Mouse (Mus musculus) C2C12 (cell line): Measurements from ENCODE around the gene Zfp385b.

Source experiments
- CEBPB ChIP-seq: IDR thresholded peaks from one replicate; pipeline ENCODE4 v1.6.1; 2011; ENCODE audit warnings: low read depth, mild to moderate bottlenecking, control low read depth, moderate library complexity
- CTCF ChIP-seq: IDR thresholded peaks from one replicate; pipeline ENCODE4 v1.5.1; 2011; ENCODE audit not compliant: control insufficient read depth, insufficient read depth, insufficient read length
- FOSL1 ChIP-seq: IDR thresholded peaks from one replicate; pipeline ENCODE4 v1.8.0; 2011; ENCODE audit warnings: mild to moderate bottlenecking, low read length; ENCODE audit not compliant: poor library complexity, insufficient read depth, severe bottlenecking
- MAX ChIP-seq: IDR thresholded peaks from one replicate; pipeline ENCODE4 v1.6.1; 2011; ENCODE audit warnings: mild to moderate bottlenecking, control low read depth
- MYOD1 ChIP-seq: IDR thresholded peaks from one replicate; pipeline ENCODE4 v1.6.1; 2011; ENCODE audit warnings: low read depth; ENCODE audit not compliant: control insufficient read depth, insufficient read length
- MYOG ChIP-seq: IDR thresholded peaks from one replicate; pipeline ENCODE4 v1.6.1; 2011; ENCODE audit not compliant: control insufficient read depth, insufficient read length; ENCODE audit errors: extremely low read depth
- USF1 ChIP-seq: IDR thresholded peaks from one replicate; pipeline ENCODE4 v1.6.1; 2011; ENCODE audit warnings: low read depth, mild to moderate bottlenecking, control low read depth, moderate library complexity

GRCm38 (mm10) chr2:77790846-77791245 is 28.6 kb downstream of the Zfp385b start:
- no peak for TF ChIP-seq CTCF
- no peak for TF ChIP-seq MAX
- TF ChIP-seq USF1 = no peak
- no peak for TF ChIP-seq MYOD1
- no peak for TF ChIP-seq CEBPB
- TF ChIP-seq MYOG = no peak
- no peak for TF ChIP-seq FOSL1
